Mouse (Mus musculus) kidney, postnatal 0 days (tissue): ENCODE data around the gene Prkg1. TPM values are rescaled to one million over a fixed set of nuclear protein-coding genes. Genes with fewer than 3 reads are reported as not detected.
A peak's percentile ranks its signal among the peaks of the same experiment; 100 is the strongest.

Source experiments
- ATAC-seq: fragments of 200-750 bp; cut with Nextera tagmentation; replicated peaks from 2 replicates; pipeline ENCODE4 v1.8.0; 2017; ENCODE audit warnings: low read depth, moderate number of reproducible peaks, moderate TSS enrichment, moderate library complexity; ENCODE audit not compliant: low FRiP score
- DNase-seq: peaks from one replicate; pipeline ENCODE4 v3.0.0-alpha.2; 2016; ENCODE audit warnings: low spot score
- H3K27ac ChIP-seq: fragments of 300-500 bp; sonication (generic); 2 replicates; pipeline ENCODE4 v1.5.1; 2014; ENCODE audit warnings: mild to moderate bottlenecking
- H3K27me3 ChIP-seq: fragments of 300-500 bp; sonication (generic); 2 replicates; pipeline ENCODE4 v1.6.1; 2014; ENCODE audit warnings: low read length, mixed read lengths; ENCODE audit not compliant: insufficient read depth
- H3K36me3 ChIP-seq: fragments of 300-500 bp; sonication (generic); 2 replicates; pipeline ENCODE4 v1.6.1; 2014; ENCODE audit warnings: low read length, mixed read lengths; ENCODE audit not compliant: insufficient read depth
- H3K4me1 ChIP-seq: fragments of 300-500 bp; sonication (generic); replicated peaks from 2 replicates; pipeline ENCODE4 v1.6.1; 2014; ENCODE audit warnings: antibody characterized with exemption, low read length, mixed read lengths; ENCODE audit not compliant: insufficient read depth
- H3K4me2 ChIP-seq: fragments of 300-500 bp; sonication (generic); 2 replicates; pipeline ENCODE4 v1.6.1; 2014; ENCODE audit warnings: mild to moderate bottlenecking, low read length, moderate library complexity, mixed read lengths
- H3K4me3 ChIP-seq: fragments of 300-500 bp; sonication (generic); replicated peaks from 2 replicates; pipeline ENCODE4 v1.5.1; 2014; ENCODE audit warnings: low read depth, low read length
- H3K9ac ChIP-seq: fragments of 300-500 bp; sonication (generic); 2 replicates; pipeline ENCODE4 v1.6.1; 2014; ENCODE audit warnings: low read depth, low read length
- H3K9me3 ChIP-seq: fragments of 300-500 bp; sonication (generic); replicated peaks from 2 replicates; pipeline ENCODE4 v1.6.1; 2016; ENCODE audit warnings: low read length, inconsistent platforms, mixed read lengths
- CTCF ChIP-seq: IDR thresholded peaks from 2 replicates; pipeline ENCODE4 v1.5.1; 2016; ENCODE audit warnings: antibody characterized with exemption, low read depth, mild to moderate bottlenecking, moderate library complexity
- WGBS: fragments of 180-500 bp; shearing (Covaris S2); extraction: QIAGEN DNeasy Blood & Tissue Kit; methylation state at CpG from one replicate; pipeline ENCODE4 v1.1.7; 2014; 5-methylcytosine and 5-hydroxymethylcytosine counted together
- polyA plus RNA-seq: library from polyadenylated mRNA; unstranded; fragments of >200 nt; fragmentation: Nextera tagmentation; extraction: Ambion mirVana; gene quantifications from 2 replicates; pipeline ENCODE4 v1.2.1, GENCODE M21; 2015

Prkg1 gene
- polyA plus RNA-seq, 1 experiment from 2014 or later: 2.3 TPM

DNA sequence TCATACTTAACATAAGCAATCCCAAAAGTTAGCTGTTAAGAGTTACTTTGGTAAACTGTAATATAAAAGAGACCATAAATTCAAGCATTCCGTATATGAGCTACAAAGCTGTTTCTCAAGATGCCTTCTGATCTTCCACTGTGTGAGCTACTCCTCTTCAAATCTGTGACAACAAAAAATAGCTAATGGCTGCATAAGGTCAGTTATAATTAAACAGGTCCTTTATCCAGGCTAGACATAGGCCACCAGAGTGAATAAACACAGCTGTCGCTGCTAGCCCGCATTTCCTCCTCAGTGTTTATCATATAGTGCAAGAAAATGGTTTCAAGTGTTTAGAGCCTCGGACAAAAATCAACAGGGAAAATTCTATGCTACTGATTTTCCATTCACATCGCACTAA lies 218.8 kb downstream of the Prkg1 start:
- Histone ChIP-seq H3K27me3 (no peaks in the 10 kb centered on the region), H3K27ac (no peak overlapping the region), H3K36me3 (no peaks in the 10 kb centered on the region), H3K4me2 (no peak overlapping the region), H3K4me3 (no peak overlapping the region), H3K4me1 (no peaks in the 10 kb centered on the region), H3K9me3 (no peaks in the 10 kb centered on the region), H3K9ac (no peak overlapping the region)
- 47% methylated on average over 5 of the region's 5 CpGs for WGBS
- no peak for ATAC-seq
- peak; percentile 73 for DNase-seq
- TF ChIP-seq CTCF: no peak

- Histone ChIP-seq H3K27ac (0 out of 2 replicates have a peak overlapping the region, but pooled peaks have one; percentile 43), H3K9me3 (no peaks in the 10 kb centered on the region), H3K9ac (no peak overlapping the region), H3K4me1 (peaks cover 8% of the 10 kb centered on the region; the same call in 1 of the 2 replicates), H3K36me3 (no peaks in the 10 kb centered on the region), H3K4me2 (no peak overlapping the region), H3K4me3 (no peak overlapping the region), H3K27me3 (no peaks in the 10 kb centered on the region)
- TF ChIP-seq CTCF: no peak
- ATAC-seq: peak; percentile 43; the same call in 1 of the 2 replicates
- DNase-seq: peak; percentile 69
- 29% methylated on average over 7 of the region's 7 CpGs for WGBS
Measured at GRCm38 (mm10) chr19:31531249-31531740, 233.5 kb downstream of the Prkg1 start.

DNA sequence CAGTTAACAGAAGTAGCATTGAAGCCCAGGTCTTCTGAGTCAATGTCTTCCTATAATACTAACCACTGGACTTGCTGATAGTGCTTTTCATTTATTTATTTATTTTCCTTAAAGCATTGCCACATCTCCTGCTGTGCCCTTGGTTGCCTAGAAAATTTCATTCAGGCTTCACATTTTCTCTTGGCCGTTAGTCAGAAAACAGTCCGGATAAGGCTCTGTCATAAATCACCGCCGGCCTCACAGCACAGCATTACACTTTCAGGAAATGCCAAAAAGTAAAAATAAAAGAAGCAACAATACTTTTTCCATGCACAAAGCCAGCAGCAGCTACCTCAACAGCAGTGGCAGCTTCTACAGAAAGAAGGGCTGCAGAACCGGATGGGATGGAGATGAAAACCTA lies 234.2 kb downstream of the Prkg1 start:
- no peak for ATAC-seq
- DNase-seq: peak; percentile 76
- Histone ChIP-seq H3K9me3 (no peaks in the 10 kb centered on the region), H3K4me2 (peak overlapping the region; percentile 27; the same call in 1 of the 2 replicates), H3K4me1 (peaks cover 8% of the 10 kb centered on the region; the same call in 1 of the 2 replicates), H3K4me3 (no peak overlapping the region), H3K9ac (no peak overlapping the region), H3K36me3 (no peaks in the 10 kb centered on the region), H3K27ac (0 out of 2 replicates have a peak overlapping the region, but pooled peaks have one; percentile 43), H3K27me3 (no peaks in the 10 kb centered on the region)
- TF ChIP-seq CTCF: no peak
- 24% methylated on average over 5 of the region's 5 CpGs for WGBS

- H3K4me2 ChIP-seq: no peak overlapping the region
- DNase-seq (peak; percentile 44), ATAC-seq (no peak)
- WGBS: 34% methylated on average over 4 of the region's 4 CpGs
- no peak overlapping the region for H3K9ac ChIP-seq
- H3K27me3 ChIP-seq: no peaks in the 10 kb centered on the region
- TF ChIP-seq CTCF: no peak
- peaks cover 8% of the 10 kb centered on the region; the same call in 1 of the 2 replicates for H3K4me1 ChIP-seq
- H3K36me3 ChIP-seq: no peaks in the 10 kb centered on the region
- H3K9me3 ChIP-seq: no peaks in the 10 kb centered on the region
- H3K27ac ChIP-seq: peak overlapping the region; percentile 42; the same call in 1 of the 2 replicates
- no peak overlapping the region for H3K4me3 ChIP-seq
Measured at GRCm38 (mm10) chr19:31529890-31530289, 234.9 kb downstream of the Prkg1 start.

- WGBS: 86% methylated on average over 2 of the region's 2 CpGs
- no peak overlapping the region for H3K27ac ChIP-seq
- H3K9me3 ChIP-seq: no peaks in the 10 kb centered on the region
- no peak overlapping the region for H3K4me3 ChIP-seq
- no peaks in the 10 kb centered on the region for H3K36me3 ChIP-seq
- no peak overlapping the region for H3K4me2 ChIP-seq
- DNase-seq: no peak
- TF ChIP-seq CTCF: no peak
- no peaks in the 10 kb centered on the region for H3K4me1 ChIP-seq
- H3K9ac ChIP-seq: no peak overlapping the region
- H3K27me3 ChIP-seq: no peaks in the 10 kb centered on the region
- ATAC-seq: no peak
Measured at GRCm38 (mm10) chr19:31514490-31514889, 250.3 kb downstream of the Prkg1 start.

DNA sequence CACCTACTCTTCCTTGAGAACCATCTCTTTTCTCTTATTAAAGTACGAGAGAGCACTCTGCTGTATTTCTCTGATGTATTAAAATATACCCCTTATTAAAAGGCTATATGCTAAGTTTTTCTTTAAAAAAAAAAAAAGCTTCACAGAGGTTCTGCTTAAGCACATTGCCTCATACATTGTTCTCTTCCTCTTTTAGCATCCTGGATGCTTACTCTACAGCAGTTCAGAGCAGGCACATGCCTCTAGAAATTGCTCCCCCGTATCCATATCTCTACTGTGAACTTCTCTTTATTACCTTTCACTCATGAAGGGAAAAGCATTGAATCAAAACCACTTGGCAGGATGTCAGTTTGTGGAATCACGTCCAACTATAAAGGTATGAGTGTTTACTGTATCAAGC lies 257.0 kb downstream of the Prkg1 start:
- H3K9me3 ChIP-seq: no peaks in the 10 kb centered on the region
- WGBS: 62% methylated on average over 3 of the region's 3 CpGs
- H3K36me3 ChIP-seq: no peaks in the 10 kb centered on the region
- H3K9ac ChIP-seq: no peak overlapping the region
- no peak overlapping the region for H3K4me2 ChIP-seq
- ATAC-seq (no peak), DNase-seq (no peak)
- TF ChIP-seq CTCF: no peak
- no peak overlapping the region for H3K27ac ChIP-seq
- no peak overlapping the region for H3K4me3 ChIP-seq
- H3K4me1 ChIP-seq: no peaks in the 10 kb centered on the region
- no peaks in the 10 kb centered on the region for H3K27me3 ChIP-seq

- Histone ChIP-seq H3K4me1 (no peaks in the 10 kb centered on the region), H3K4me3 (no peak overlapping the region), H3K9me3 (no peaks in the 10 kb centered on the region), H3K27ac (no peak overlapping the region), H3K9ac (no peak overlapping the region), H3K27me3 (no peaks in the 10 kb centered on the region), H3K36me3 (no peaks in the 10 kb centered on the region), H3K4me2 (no peak overlapping the region)
- no peak for ATAC-seq
- DNase-seq: no peak
- TF ChIP-seq CTCF: no peak
- WGBS: 93% methylated on average over 2 of the region's 2 CpGs
Measured at GRCm38 (mm10) chr19:31506296-31506695, 258.5 kb downstream of the Prkg1 start.
